Mouse (Mus musculus) olfactory bulb, adult 2 months (tissue): ENCODE results near the gene Dpp4. TPM values are rescaled to one million over a fixed set of nuclear protein-coding genes. Genes with fewer than 3 reads are reported as not detected.

Experiments used
- H3K27ac ChIP-seq: fragments of 200-500 bp; 2 replicates; pipeline ENCODE4 v1.5.1; 2012; ENCODE audit warnings: low read depth, low read length; ENCODE audit not compliant: insufficient read depth
- H3K4me1 ChIP-seq: fragments of 200-500 bp; 2 replicates; pipeline ENCODE4 v1.6.1; 2012; ENCODE audit warnings: low read length; ENCODE audit not compliant: control insufficient read depth, insufficient read depth
- H3K4me3 ChIP-seq: fragments of 200-500 bp; 2 replicates; pipeline ENCODE4 v1.5.1; 2012; ENCODE audit warnings: mild to moderate bottlenecking, low read depth, low read length, moderate library complexity; ENCODE audit not compliant: insufficient read depth
- CTCF ChIP-seq: fragments of 200-500 bp; IDR thresholded peaks from 2 replicates; pipeline ENCODE4 v1.5.1; 2012; ENCODE audit warnings: low read depth, mild to moderate bottlenecking, low read length, moderate library complexity; ENCODE audit not compliant: insufficient read depth
- POLR2A ChIP-seq: fragments of 200-500 bp; IDR thresholded peaks from 2 replicates; pipeline ENCODE4 v1.6.1; 2012; ENCODE audit warnings: mild to moderate bottlenecking, low read depth, low read length, moderate library complexity; ENCODE audit not compliant: insufficient read depth
- WGBS: fragments of 180-500 bp; shearing (Covaris S2); methylation state at CpG from one replicate; pipeline ENCODE4 v1.1.7; 2018; 5-methylcytosine and 5-hydroxymethylcytosine counted together
- polyA plus RNA-seq: library from polyadenylated mRNA; stranded (reverse); fragments of >200 nt; gene quantifications from 2 replicates; pipeline ENCODE4 v1.2.4, GENCODE M21; 2012; ENCODE audit warnings: low replicate concordance; ENCODE audit not compliant: missing spikeins, insufficient read depth, insufficient read length

Dpp4 gene
- polyA plus RNA-seq, 1 experiment: not detected

DNA sequence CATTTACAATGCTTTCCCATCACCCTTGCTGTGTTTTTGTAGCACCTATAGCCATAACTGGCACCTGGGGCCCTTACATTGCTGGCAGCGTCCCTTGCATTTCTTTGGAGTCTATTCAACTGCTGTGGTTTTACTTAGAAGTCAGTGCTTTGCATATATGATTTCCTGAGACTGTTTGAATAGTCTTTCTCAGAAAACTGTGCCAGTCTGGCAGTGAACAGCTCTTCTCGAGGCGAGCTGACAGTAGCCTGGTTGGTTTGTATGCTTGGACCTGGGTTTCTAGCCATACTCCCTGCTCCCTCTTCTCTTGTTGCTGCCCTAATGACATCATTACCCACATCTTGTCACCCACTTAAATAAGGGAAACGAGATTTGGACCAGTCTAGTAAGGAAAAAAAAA lies 80.1 kb downstream of the Dpp4 start:
- no peak overlapping the region for H3K27ac ChIP-seq
- no peak overlapping the region for H3K4me3 ChIP-seq
- H3K4me1 ChIP-seq: peaks cover 2% of the 10 kb centered on the region; the same call in 1 of the 2 replicates
- TF ChIP-seq CTCF: no peak
- no peak for TF ChIP-seq POLR2A
- 53% methylated on average over 4 of the region's 4 CpGs for WGBS

DNA sequence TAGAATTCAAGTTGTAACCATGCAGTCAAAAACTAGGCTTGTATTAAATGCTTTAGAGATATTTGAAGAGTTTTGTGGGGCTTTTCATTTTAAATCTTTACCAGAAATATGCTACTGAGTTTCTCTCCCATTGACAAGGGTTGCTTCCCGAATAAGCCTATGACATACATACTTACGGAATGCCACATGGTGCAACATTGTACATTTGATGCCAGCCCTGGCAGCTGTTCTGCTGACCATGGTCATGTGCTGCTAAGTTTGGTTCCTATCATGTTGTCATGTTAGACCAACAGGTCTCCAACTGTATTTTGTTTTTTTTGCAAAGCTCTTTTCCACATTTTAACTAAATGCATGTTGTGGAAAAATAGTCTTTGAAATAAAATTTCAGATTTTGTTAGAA lies 86.6 kb downstream of the Dpp4 start:
- Histone ChIP-seq H3K4me3 (no peak overlapping the region), H3K27ac (no peak overlapping the region), H3K4me1 (no peaks in the 10 kb centered on the region; the same call in 1 of the 2 replicates)
- TF ChIP-seq CTCF (no peak), POLR2A (no peak)
- WGBS: 96% methylated on average over 2 of the region's 2 CpGs

DNA sequence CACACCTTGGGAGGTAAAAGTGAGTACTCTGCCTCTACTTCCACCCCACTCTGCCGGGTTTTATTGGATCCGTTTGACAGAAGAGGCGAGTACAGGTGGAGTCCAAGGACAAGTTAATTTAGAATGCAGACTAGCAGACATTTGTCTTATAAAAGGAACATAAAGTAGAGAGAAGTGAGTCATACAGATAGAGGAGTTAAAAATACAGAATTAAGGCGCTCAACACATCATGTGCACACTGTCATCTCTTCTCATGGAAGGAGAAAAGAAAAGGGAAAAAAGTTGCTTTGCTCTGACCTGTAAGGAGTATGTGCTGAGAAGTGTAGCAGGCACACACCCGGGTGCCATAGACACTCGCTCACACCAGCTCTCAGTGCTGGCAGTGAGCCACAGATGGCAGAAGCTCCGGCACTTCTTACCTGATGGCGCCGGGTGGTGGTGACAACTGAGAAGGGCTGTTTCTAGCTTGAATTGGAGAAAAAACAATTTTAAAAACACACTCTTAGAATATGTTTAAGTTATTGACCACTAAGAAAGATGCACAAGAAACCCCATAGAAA lies 88.9 kb downstream of the Dpp4 start:
- TF ChIP-seq CTCF (no peak), POLR2A (no peak)
- H3K4me1 ChIP-seq: no peaks in the 10 kb centered on the region; the same call in 1 of the 2 replicates
- no peak overlapping the region for H3K27ac ChIP-seq
- H3K4me3 ChIP-seq: no peak overlapping the region
- WGBS: 70% methylated on average over 9 of the region's 9 CpGs

DNA sequence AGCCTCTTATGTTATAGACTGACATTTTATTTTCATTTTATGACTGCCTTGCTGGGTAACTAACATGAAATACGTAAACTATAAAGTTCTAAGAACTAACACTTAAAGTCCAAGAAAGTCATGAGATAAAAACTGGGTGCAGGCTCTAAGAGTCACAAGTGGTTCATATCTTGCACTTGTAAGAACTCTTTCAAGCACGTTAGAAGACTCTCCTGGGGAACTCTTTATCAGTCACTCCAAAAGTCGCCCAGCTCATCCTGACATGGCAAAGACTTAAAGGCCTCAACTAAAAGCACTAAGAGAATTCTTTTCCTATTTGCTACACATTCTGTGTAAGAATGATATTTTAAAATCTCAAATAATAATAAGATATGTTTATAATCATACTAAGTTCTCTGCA lies 92.5 kb downstream of the Dpp4 start:
- Histone ChIP-seq H3K4me3 (no peak overlapping the region), H3K4me1 (no peaks in the 10 kb centered on the region; the same call in 1 of the 2 replicates), H3K27ac (no peak overlapping the region)
- TF ChIP-seq CTCF (no peak), POLR2A (no peak)
- 87% methylated on average over 3 of the region's 3 CpGs for WGBS

DNA sequence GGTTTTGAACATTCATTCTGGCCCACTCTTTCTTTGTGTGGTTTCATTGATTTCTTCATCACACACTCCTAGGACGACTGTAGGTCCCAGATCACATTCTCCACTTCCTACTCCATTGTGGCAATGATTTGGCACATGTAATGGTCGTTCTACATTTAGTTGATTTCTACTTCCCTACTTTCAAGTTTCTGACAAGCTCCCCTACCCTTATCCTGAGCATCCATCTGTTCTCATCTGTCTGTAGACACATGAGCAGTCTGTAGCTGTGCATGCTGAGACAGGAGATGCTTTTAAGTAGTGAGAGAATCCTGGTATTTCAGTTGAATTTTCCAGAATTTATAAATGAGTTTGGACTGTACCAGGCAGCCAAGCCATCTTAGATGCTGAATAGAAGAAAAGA lies 95.1 kb downstream of the Dpp4 start:
- 60% methylated on average over 2 of the region's 2 CpGs for WGBS

DNA sequence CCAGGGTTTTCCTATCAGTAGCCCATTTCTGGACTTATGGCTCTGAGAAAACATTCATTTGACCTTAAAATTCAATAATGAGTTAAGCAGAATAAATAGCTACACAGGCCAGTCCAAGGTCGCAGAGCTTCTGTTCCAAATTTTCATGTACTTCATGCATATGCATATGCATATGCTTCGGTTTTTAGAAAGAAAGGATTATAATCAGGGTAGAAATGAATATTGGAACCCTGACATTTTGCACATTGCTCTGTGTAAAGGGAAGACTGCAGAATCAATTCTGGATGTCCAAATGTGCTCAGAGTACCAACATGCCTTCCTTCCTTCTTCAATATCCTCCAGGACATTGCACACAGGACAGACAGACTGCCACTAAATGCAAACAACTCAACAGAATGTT lies 104.6 kb downstream of the Dpp4 start:
- 75% methylated on average over 2 of the region's 2 CpGs for WGBS
- no peaks in the 10 kb centered on the region for H3K4me1 ChIP-seq
- no peak overlapping the region for H3K4me3 ChIP-seq
- no peak overlapping the region for H3K27ac ChIP-seq
- TF ChIP-seq POLR2A: no peak
- no peak for TF ChIP-seq CTCF

More for the DNA sequence above, 95.1 kb downstream of the Dpp4 start:
- H3K27ac ChIP-seq: no peak overlapping the region
- H3K4me3 ChIP-seq: no peak overlapping the region
- TF ChIP-seq CTCF: no peak
- H3K4me1 ChIP-seq: no peaks in the 10 kb centered on the region

DNA sequence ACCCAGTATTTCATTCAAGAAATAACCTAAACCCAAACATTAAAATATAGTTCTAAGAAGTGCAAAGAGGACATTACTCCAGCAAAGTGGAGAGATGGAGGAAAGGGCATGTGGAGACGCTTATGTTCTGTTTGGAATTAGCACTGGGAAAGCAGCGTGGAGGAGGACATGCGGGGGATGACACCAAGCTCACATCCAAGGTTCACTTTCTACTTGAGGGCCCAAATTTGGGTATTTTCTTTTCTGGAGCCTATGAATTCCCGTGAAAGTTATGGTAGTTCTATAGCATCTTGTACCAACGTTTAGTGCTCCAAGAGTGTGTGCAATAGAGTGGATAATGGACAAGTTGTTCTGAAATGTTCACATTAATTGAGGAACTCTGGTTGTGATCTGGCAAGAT lies 105.1 kb downstream of the Dpp4 start:
- Histone ChIP-seq H3K4me1 (no peaks in the 10 kb centered on the region), H3K4me3 (no peak overlapping the region), H3K27ac (no peak overlapping the region)
- TF ChIP-seq CTCF (no peak), POLR2A (no peak)
- 86% methylated on average over 5 of the region's 5 CpGs for WGBS

DNA sequence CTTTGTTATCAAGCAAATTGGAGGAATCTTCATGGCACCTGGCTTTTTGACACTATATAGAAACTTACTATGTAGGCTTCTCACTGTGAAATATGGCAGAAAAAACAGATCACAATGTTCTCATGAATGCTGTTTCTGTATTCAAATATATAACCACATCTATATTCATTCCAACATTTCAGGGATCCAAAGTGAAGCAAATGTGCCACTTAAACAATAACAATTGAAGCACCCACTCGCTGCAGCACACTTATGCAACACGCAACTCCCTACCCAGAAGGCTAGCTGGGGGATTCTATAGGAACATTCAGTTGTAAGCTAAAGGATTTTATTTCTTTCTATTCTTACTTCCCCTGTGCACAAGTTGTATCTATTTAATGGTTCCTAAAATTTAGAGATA lies 110.3 kb downstream of the Dpp4 start:
- H3K4me1 ChIP-seq: no peaks in the 10 kb centered on the region
- 97% methylated on average over 2 of the region's 2 CpGs for WGBS
- no peak for TF ChIP-seq CTCF
- no peak for TF ChIP-seq POLR2A
- H3K27ac ChIP-seq: no peak overlapping the region
- H3K4me3 ChIP-seq: no peak overlapping the region

DNA sequence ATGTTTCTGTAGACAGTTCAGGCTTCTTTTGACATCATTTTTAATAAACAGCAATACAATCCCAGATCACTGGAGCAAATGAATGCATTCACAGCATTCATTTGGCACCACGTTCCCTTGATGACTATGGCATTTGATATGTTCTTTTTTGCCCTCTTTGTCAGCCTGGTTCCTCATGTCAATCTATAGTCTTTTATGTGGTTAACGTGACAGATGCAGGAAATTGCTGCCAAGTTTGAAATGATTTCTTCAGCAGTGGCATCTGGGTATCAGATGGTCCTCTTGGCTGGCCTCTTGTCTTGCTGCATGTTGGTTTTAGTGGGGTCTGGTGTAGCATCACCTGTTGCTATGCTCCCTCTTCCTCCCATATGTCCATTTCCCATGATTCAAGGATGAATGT lies 118.2 kb downstream of the Dpp4 start:
- TF ChIP-seq POLR2A (no peak), CTCF (no peak)
- H3K4me1 ChIP-seq: no peaks in the 10 kb centered on the region
- H3K4me3 ChIP-seq: no peak overlapping the region
- WGBS: 46% methylated on average over 2 of the region's 2 CpGs
- H3K27ac ChIP-seq: no peak overlapping the region

DNA sequence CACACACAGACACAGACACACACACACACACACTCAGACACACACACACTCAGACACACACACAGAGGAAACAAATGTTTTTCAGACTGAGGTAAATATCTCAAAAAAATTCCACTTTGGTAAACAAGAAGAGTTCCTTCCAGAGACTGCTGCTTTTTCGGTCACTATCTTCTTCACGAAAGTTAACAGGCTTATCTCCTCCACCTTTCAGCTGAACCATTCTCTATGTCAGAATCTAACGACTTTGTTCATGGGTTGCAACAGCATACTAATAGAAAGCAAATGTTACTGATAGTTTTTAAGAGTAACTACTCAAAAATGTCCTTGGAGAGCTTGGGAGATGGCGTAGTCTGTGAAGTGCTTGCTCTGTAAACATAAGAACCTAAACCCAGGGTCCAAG lies 124.5 kb downstream of the Dpp4 start:
- no peaks in the 10 kb centered on the region for H3K4me1 ChIP-seq
- WGBS: 82% methylated on average over 4 of the region's 4 CpGs
- no peak overlapping the region for H3K4me3 ChIP-seq
- TF ChIP-seq POLR2A: no peak
- TF ChIP-seq CTCF: no peak
- H3K27ac ChIP-seq: no peak overlapping the region
